Mouse (Mus musculus): Measurements from ENCODE around the gene Zfp11.

DNA sequence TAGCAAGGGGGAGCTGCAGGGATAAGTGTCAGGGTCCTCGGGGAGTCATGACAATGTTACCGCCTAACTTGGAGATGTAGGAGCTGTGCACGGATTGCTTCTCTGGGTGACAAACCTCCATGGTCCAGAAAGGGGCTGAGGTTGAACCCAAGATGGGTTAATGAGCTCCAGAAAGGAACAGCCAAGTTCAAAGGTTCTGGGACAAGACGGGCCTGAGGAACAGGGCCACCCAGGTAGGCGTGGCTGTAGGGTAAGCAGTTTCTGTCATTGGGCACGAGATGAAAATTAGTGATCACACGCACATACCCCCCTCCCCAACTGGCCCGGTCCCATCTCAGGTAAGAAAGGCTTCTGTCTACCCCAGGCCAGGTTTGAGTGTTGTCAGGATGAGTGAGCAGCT lies 62.4 kb downstream of the Zfp11 start:
- TF ChIP-seq CTCF (IDR thresholded peaks at IDR 0.05; ENCODE audit: low read depth) (no peak), EP300 (IDR thresholded peaks at IDR 0.05; ENCODE audit: low read depth) (no peak)
